Mouse (Mus musculus) lung, adult 2 months (tissue): ENCODE measurements around the gene Rnf10. TPM values are rescaled to one million over a fixed set of nuclear protein-coding genes. Genes with fewer than 3 reads are reported as not detected.

Experiments used
- DNase-seq: peaks from one replicate; pipeline ENCODE4 v3.0.0; 2022
- H3K4me1 ChIP-seq: fragments of 200-500 bp; 2 replicates; pipeline ENCODE4 v1.6.1; 2011; ENCODE audit warnings: low read length; ENCODE audit not compliant: control insufficient read depth, insufficient read depth
- H3K4me3 ChIP-seq: fragments of 200-500 bp; replicated peaks from 2 replicates; pipeline ENCODE3; 2011; ENCODE audit warnings: low read depth, mild to moderate bottlenecking, control low read depth, low read length; ENCODE audit errors: extremely low read depth
- CTCF ChIP-seq: fragments of 200-500 bp; IDR thresholded peaks from 2 replicates; pipeline ENCODE4 v1.5.1; 2011; ENCODE audit warnings: mild to moderate bottlenecking, low read length, control low read depth; ENCODE audit not compliant: insufficient read depth
- POLR2A ChIP-seq: fragments of 200-500 bp; IDR thresholded peaks from 2 replicates; pipeline ENCODE4 v1.6.1; 2011; ENCODE audit warnings: low read depth, mild to moderate bottlenecking, control low read depth, low read length, borderline replicate concordance; ENCODE audit errors: extremely low read depth
- WGBS: fragments of 180-500 bp; shearing (Covaris S2); methylation state at CpG from one replicate; pipeline ENCODE4 v1.1.7; 2018; 5-methylcytosine and 5-hydroxymethylcytosine counted together
- polyA plus RNA-seq: library from polyadenylated mRNA; depleted of rRNA; stranded (reverse); fragments of >200 nt; gene quantifications from 2 replicates; pipeline ENCODE4 v1.2.3, GENCODE M21; 2012; rRNA removed

Gene Rnf10
- polyA plus RNA-seq, 1 experiment, result 133 TPM

DNA sequence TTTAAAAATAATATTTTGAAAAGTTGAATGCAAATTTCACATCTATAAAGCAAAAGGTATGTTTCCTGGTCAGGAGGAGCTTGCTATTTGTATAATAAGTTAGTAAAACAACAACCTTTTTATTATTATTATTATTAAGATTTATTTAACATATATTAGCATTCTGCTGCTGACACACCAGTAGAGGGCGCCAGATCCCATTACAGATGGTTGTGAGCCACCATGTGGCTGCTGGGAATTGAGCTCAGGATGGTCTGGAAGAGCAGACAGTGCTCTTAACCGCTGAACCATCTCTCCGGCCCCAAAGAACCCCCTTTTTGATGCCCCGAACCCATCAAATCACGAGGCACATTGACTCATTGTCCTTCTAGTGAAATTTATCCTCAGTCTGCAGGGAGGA, 65.5 kb downstream of the Rnf10 start:
- 62% methylated on average over 5 of the region's 5 CpGs for WGBS
- Histone ChIP-seq H3K4me3 (no peak overlapping the region), H3K4me1 (peaks cover 7% of the 10 kb centered on the region; the same call in 1 of the 2 replicates)
- TF ChIP-seq POLR2A (no peak), CTCF (no peak)
- no peak for DNase-seq

DNA sequence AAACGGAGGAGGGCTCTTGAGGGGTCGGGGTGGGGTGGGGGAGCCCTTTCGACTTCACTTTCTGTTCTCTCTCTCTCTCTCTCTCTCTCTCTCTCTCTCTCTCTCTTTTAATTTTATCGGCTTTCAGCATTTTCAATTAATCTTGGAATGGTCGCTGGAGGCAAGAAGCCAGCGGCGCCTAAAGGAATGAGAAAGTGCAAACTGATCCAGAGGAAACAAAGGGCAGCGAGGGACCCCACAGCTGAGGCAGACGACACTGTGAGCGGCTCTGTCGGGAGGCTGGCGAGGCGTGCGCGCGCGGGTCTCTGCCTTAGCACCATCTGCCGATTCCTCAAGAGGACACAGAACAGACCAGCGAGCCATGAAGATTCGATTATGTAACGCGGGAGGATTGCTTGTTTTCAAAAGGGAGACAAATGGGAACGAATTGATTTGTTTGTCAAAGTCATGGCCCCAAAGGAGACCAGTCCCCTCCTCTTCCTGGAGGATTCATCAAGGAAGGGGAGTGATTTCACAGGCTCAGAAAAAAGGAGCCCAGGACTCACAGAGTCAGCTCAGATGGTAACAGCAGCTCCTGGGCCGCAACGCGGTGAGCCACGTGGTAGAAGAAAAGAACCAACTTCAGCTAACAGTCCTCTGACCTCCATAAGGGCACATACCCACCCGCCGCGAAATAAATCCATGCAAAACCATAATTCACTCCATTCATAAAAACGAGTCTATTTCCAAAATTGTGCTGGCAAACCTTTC, 68.0 kb downstream of the Rnf10 start:
- no peak for TF ChIP-seq CTCF
- peak; percentile 33; the same call in 1 of the 2 replicates for TF ChIP-seq POLR2A
- DNase-seq, result peak; percentile 17
- Histone ChIP-seq H3K4me1 (peaks cover 7% of the 10 kb centered on the region; the same call in 1 of the 2 replicates), H3K4me3 (peak overlapping the region; percentile 41)
- WGBS, result 6% methylated on average over 31 of the region's 31 CpGs

DNA sequence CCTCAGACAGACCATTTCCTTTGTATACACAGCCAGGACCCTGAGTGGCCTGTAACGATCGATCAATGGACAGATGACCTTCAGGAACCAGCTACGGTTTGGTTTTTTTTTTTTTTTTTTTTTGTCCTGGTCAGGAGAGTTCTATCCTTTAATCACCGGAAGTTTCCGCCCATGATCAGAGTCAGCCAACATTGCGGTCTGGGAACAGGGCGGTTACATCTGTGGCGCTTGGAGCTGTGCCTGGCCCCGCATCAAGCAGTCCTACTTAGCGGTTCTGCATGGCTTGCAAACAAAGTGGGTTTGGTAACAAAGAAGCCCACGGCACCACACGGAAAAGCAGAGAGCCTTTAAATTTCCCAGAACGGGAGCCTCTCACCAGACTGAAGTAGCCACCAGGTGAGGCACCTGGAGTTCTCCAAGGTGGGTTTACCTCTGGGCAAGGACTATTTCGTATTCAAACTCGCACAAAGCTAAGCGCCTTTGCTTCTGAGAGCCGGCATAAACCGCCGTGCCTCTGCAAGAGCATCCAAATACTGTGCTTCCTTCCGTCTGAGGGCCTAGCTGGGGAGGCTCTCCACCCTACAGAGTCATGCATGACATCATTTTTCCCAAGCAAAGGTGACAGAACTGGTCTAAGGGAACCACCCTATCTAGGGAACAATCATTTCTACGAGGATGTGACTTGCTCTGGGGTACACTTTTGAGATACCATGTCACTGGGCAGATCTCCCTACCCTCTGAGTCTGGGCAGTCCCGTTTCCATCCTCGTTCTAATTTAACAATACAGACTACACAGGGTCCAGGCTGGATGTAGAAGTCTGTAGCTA, 68.8 kb downstream of the Rnf10 start:
- WGBS, result 6% methylated on average over 23 of the region's 23 CpGs
- no peak for DNase-seq
- no peak overlapping the region for H3K4me3 ChIP-seq

DNA sequence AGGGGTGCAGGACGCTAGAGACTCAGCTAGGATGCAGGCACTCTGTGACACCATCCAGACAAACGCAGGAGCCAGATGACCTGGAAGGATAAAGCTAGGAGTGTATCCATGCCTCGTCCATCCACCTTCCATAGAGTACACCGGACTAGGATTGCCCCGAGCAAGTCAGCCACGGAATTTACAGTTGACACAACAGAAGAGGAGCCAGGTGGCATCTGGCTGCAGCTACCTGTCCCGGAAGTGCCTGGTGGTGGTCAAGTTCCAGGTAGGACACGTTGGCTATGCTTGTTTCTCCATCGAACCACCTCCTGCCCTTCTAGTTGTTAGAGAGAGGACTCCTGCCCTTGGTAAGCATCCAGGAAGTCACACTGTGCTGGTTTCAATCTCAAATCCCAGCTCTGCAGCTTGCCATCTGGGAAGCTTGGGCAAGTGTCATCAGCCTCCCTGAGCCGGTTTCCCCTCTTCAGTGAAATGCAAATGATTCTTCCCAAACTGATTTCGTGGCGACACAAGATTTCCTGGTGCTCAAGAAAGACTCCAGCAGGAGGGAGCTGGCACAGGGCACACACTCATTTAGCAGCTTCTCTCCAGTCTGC, 78.0 kb downstream of the Rnf10 start:
- TF ChIP-seq POLR2A, result no peak
- no peak for TF ChIP-seq CTCF
- Histone ChIP-seq H3K4me1 (peaks cover 10% of the 10 kb centered on the region), H3K4me3 (peak overlapping the region; percentile 24)
- DNase-seq, result no peak
- WGBS, result 15% methylated on average over 12 of the region's 12 CpGs

More for the DNA sequence above, 68.8 kb downstream of the Rnf10 start:
- TF ChIP-seq POLR2A (no peak), CTCF (no peak)
- peaks cover 7% of the 10 kb centered on the region; the same call in 1 of the 2 replicates for H3K4me1 ChIP-seq

DNA sequence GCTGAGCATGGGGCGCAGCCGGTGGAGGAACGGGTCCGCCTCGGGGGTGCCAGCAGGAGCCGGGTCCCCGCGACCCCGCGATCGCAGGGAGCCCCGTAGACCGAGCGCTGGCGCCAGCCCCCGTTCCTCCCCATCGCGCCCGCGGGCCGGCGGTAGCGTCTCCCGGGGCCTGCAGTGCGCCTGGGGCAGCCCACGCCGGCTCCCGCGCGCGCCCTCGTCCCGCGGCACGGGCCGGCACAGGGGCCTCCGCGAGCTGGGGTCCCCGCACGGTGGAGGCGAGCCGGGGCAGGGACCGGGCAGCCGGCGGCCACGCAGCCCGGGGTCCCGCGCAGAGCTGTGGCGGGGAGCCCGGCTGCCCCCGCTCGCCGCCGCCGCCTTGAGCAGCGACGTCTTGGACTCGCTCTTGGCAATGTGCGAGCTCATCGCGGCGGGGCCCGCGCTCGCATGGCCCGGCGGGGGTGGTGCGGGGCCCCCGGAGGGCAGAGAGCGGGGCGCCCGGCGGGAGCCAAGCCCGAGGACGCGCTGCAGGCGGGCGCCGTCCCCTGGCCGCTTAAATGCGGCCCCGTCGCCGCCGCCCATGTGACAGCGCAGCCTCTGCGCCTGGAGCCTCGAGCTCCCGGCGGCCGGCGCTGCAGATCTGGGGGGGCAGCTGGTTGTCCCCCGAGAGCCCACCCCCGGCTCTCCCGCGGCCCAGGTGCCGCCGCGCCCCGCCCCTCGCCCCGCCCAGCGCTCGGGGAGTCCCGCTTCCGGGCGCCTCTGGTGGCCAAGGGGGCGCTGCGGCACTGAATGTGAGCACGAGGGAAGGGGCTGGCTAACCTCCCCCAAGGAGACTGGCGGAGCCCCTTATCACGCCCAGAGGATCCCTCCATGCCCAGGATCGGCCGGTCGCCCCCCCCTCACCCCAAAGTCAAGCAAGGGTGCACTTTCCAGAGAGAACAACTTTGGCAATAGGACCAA, 78.8 kb downstream of the Rnf10 start, which contains the start of gene Cabp1:
TSS of gene Cabp1 (minus strand) at position 713 of the 957 bp plus-strand sequence.
- DNase-seq, result peak; percentile 30
- Histone ChIP-seq H3K4me3 (peak within 1 kb of the TSS; percentile 24), H3K4me1 (peaks cover 10% of the 10 kb centered on the region)
- WGBS, result 1% methylated on average over 104 of the region's 116 CpGs
- TF ChIP-seq CTCF (no peak), POLR2A (no peak)

DNA sequence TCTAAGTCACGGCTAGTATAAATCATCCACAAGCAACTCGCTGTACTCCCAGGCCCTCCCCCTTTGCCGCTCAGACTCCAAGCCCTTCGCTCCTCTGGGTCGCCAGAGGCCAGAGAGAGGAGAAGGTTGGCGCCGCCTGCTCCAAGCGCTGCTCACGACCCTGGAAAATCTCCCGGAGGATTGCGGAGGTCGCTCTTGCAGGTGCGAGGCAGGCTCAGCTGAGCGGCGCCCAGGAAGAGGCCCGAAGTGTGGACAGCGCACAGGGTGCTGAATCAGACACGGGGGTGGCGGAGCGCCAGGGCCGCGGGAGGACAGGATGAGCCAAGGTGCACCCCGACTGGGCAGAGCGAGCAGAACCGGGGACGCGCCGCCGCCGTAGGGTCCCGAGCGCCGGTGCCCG, 79.5 kb downstream of the Rnf10 start:
- peaks cover 10% of the 10 kb centered on the region for H3K4me1 ChIP-seq
- peak overlapping the region; percentile 6 for H3K4me3 ChIP-seq
- DNase-seq, result peak; percentile 48
- 1% methylated on average over 33 of the region's 34 CpGs for WGBS
- no peak for TF ChIP-seq CTCF
- TF ChIP-seq POLR2A, result no peak

DNA sequence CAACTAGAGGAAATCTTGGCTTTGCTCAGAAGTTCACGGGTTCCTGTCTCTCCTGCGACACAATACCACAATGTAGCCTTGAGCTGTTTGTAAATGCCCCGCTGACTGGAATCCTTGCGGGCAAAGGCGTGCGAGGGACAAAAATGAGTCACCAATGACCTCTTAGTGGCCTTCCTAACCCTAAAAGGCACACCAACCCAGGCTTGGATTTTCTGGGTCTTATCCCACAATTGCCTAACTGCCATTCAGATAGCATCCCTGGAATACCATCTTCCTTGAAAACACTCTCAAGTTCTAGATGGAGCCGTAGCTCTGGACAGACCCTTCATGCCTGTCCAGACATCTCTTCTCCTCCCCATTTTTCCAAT, 79.9 kb downstream of the Rnf10 start:
- no peak for DNase-seq
- peaks cover 10% of the 10 kb centered on the region for H3K4me1 ChIP-seq
- no peak overlapping the region for H3K4me3 ChIP-seq
- 22% methylated on average over 7 of the region's 7 CpGs for WGBS
- no peak for TF ChIP-seq POLR2A
- no peak for TF ChIP-seq CTCF

DNA sequence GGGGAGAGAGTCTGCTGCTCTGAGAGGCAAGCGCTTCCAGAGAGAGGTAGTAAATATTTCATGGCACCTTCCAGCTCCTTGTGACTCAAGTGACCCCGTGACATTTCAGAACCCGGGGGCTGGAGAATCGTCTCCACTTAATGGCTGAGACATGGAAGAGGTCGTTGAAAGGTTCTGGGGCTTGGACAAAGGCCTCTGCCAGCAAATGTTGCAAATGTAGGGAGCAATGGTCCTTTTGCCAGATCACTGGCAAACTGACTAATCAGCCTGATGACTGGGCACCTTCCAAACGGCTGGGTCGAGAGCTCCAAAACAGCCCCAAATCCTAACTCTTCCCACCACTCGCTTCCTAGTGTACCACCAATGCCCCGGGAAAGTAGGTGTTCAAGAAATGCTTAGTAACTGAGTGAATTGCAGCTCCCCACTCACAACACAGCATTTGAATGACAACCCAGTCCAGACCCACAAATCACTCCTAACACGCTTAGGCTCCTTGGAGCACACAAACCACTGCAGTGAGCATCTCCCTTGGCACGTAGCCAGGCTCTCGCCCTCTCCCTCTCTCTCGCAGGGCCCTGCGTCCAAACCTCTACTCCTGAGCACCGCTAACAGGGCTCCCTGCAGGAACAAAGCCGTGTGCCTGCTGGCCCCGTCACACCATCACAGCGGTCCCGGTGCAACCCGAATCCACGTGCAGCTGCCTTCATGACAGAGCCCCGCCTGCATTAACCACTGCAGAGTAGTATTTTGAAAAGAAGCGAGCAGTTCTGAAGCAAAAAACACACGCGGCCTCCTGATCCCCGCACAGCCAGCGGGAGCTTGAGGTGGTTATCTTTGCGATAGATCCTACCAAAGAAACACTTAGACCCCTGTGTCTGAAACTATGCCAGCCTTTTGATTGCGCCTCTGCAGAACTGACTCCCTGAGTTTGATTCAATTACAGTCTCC, 80.5 kb downstream of the Rnf10 start:
- H3K4me3 ChIP-seq, result no peak overlapping the region
- WGBS, result 29% methylated on average over 29 of the region's 29 CpGs
- TF ChIP-seq CTCF (no peak), POLR2A (no peak)
- H3K4me1 ChIP-seq, result peaks cover 10% of the 10 kb centered on the region
- DNase-seq, result no peak

Other genes starting within 250 kb of the Rnf10 start
- gene Gm10401, start 174.6 kb downstream of the Rnf10 start, polyA plus RNA-seq, result not detected in 2 replicates
- 44.9 and 54.3 TPM in 2 replicates for gene Acads, start 153.6 kb downstream of the Rnf10 start, polyA plus RNA-seq
- gene Unc119b, start 137.9 kb downstream of the Rnf10 start, polyA plus RNA-seq, result 50.0 and 52.8 TPM in 2 replicates
- 44.1 and 53.8 TPM in 2 replicates for gene Mlec, start 114.7 kb downstream of the Rnf10 start, polyA plus RNA-seq
- 3.2 and 6.9 TPM in 2 replicates for gene Cabp1, start 78.5 kb downstream of the Rnf10 start, polyA plus RNA-seq
- 51.5 and 55.4 TPM in 2 replicates for gene Pop5, start 37.1 kb downstream of the Rnf10 start, polyA plus RNA-seq
- 7.7 and 11.5 TPM in 2 replicates for gene Coq5, start 6.8 kb upstream of the Rnf10 start, polyA plus RNA-seq
- 314 and 332 TPM in 2 replicates for gene Dynll1, start 28.1 kb upstream of the Rnf10 start, polyA plus RNA-seq
- gene Srsf9, start 54.3 kb upstream of the Rnf10 start, polyA plus RNA-seq, result 46.0 and 49.0 TPM in 2 replicates
- gene Gatc, start 68.3 kb upstream of the Rnf10 start, polyA plus RNA-seq, result 11.3 and 12.0 TPM in 2 replicates
- gene Triap1, start 68.3 kb upstream of the Rnf10 start, polyA plus RNA-seq, result 9.2 and 10.8 TPM in 2 replicates
- gene Cox6a1, start 76.1 kb upstream of the Rnf10 start, polyA plus RNA-seq, result 2,050 and 2,118 TPM in 2 replicates
- gene Msi1, start 156.7 kb upstream of the Rnf10 start, polyA plus RNA-seq, result 0.91 and 1.9 TPM in 2 replicates
- 38.0 and 46.8 TPM in 2 replicates for gene Pla2g1b, start 193.4 kb upstream of the Rnf10 start, polyA plus RNA-seq
- gene Sirt4, start 211.8 kb upstream of the Rnf10 start, polyA plus RNA-seq, result 36.5 and 38.3 TPM in 2 replicates
- 214 and 226 TPM in 2 replicates for gene Pxn, start 233.8 kb upstream of the Rnf10 start, polyA plus RNA-seq